Mouse (Mus musculus) lung, embryonic 16.5 days (tissue): Measurements from ENCODE around the gene Pdcd1. TPM values are rescaled to one million over a fixed set of nuclear protein-coding genes. Genes with fewer than 3 reads are reported as not detected.
"Not testable (repeated sequence)": the region's sequence is repeated elsewhere in the genome, so short reads cannot be mapped to it uniquely, and the experiment has no call there.

Experiments used
- ATAC-seq: fragments of 200-750 bp; cut with Nextera tagmentation; 2 replicates; pipeline ENCODE4 v1.8.0; 2017; ENCODE audit warnings: low read depth, mild to moderate bottlenecking, moderate library complexity
- H3K27ac ChIP-seq: fragments of 300-500 bp; sonication (generic); 2 replicates; pipeline ENCODE4 v1.5.1; 2014; ENCODE audit warnings: mild to moderate bottlenecking, control low read depth, low read length
- H3K27me3 ChIP-seq: fragments of 300-500 bp; sonication (generic); 2 replicates; pipeline ENCODE4 v1.6.1; 2014; ENCODE audit warnings: low read depth, low read length, mixed read lengths; ENCODE audit not compliant: control insufficient read depth, insufficient read depth
- H3K36me3 ChIP-seq: fragments of 300-500 bp; sonication (generic); 2 replicates; pipeline ENCODE4 v1.6.1; 2014; ENCODE audit warnings: low read length; ENCODE audit not compliant: control insufficient read depth, insufficient read depth
- H3K4me1 ChIP-seq: fragments of 300-500 bp; sonication (generic); replicated peaks from 2 replicates; pipeline ENCODE4 v1.6.1; 2014; ENCODE audit warnings: low read length, mixed read lengths; ENCODE audit not compliant: control insufficient read depth, insufficient read depth
- H3K4me2 ChIP-seq: fragments of 300-500 bp; sonication (generic); 2 replicates; pipeline ENCODE4 v1.6.1; 2014; ENCODE audit warnings: low read depth, low read length, control low read depth
- H3K4me3 ChIP-seq: fragments of 300-500 bp; sonication (generic); 2 replicates; pipeline ENCODE4 v1.5.1; 2014; ENCODE audit warnings: mild to moderate bottlenecking, low read length, control low read depth
- H3K9ac ChIP-seq: fragments of 300-500 bp; sonication (generic); 2 replicates; pipeline ENCODE4 v1.6.1; 2014; ENCODE audit warnings: low read length, control low read depth
- H3K9me3 ChIP-seq: fragments of 300-500 bp; sonication (generic); 2 replicates; pipeline ENCODE4 v1.6.1; 2016; ENCODE audit warnings: low read length; ENCODE audit not compliant: control insufficient read depth
- WGBS: fragments of 180-500 bp; shearing (Covaris S2); extraction: QIAGEN DNeasy Blood & Tissue Kit; methylation state at CpG from one replicate; pipeline ENCODE4 v1.1.7; 2014; 5-methylcytosine and 5-hydroxymethylcytosine counted together
- polyA plus RNA-seq: library from polyadenylated mRNA; unstranded; fragments of >200 nt; fragmentation: Nextera tagmentation; extraction: Ambion mirVana; gene quantifications from 2 replicates; pipeline ENCODE4 v1.2.1, GENCODE M21; 2015

Pdcd1 gene
- polyA plus RNA-seq, 1 experiment from 2014 or later, result 0.30 TPM

DNA sequence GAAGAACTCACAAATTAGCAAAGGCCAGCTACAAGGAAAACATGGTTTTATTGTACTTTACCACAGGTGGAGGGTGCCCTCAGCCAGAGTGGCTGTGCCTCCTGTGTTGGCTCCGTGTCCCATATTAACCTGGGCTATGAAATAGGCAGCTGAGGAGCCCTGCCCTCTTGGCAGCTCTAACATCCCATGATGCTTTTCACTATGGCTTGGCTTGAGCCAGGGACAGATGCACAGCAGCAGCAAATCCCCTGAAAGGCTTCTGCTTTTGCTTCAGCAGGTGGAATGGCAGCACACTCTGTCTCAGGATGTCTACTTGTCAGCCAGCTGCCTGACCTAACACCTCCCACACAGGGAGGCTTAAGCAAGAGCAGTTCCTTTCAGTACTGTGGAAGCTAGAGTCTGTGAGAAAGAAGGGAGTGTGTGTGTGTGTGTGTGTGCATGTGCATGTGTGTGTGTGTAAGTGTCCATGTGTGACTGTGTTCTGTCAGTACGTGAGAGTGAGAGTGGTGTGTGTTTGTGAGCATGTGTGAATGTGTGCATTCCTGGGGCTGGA lies 46.3 kb downstream of the Pdcd1 start:
- 54% methylated on average over 2 of the region's 2 CpGs for WGBS
- not testable (repeated sequence) for H3K4me1 ChIP-seq, H3K4me3 ChIP-seq, H3K9me3 ChIP-seq, H3K9ac ChIP-seq, H3K36me3 ChIP-seq, H3K27me3 ChIP-seq, H3K4me2 ChIP-seq, H3K27ac ChIP-seq, ATAC-seq

- Histone ChIP-seq H3K27me3 (no peaks in the 10 kb centered on the region), H3K4me3 (no peak overlapping the region), H3K9me3 (no peaks in the 10 kb centered on the region), H3K36me3 (no peaks in the 10 kb centered on the region), H3K27ac (no peak overlapping the region), H3K4me1 (no peaks in the 10 kb centered on the region), H3K4me2 (no peak overlapping the region), H3K9ac (no peak overlapping the region)
- ATAC-seq, result no peak
- 82% methylated on average over 2 of the region's 2 CpGs for WGBS
These were observed 51.3 kb downstream of the Pdcd1 start for GRCm38 (mm10) chr1:94001023-94001422.

- not testable (repeated sequence) for H3K4me1 ChIP-seq, H3K4me3 ChIP-seq
- 66% methylated on average over 3 of the region's 3 CpGs for WGBS
These were observed 60.9 kb downstream of the Pdcd1 start for GRCm38 (mm10) chr1:93991491-93991890.

DNA sequence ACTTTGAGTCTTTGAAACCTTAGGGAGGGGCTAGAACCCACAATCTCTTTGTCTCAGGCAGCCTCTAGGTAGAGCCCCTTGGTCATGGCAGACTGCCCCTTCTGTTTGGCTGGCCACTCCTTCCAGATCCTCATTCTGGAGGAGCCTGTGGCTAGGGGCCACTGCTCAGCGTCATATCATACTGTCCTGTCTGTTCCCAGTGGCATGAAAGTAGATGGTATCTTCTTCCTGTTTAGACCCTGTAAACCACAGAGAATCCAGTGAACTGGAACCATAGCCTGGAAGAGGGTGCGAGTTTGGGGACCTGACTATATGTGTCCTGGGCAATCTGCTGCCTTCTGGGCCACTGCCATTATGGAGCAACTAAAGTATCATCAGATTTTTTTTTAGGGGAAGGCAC lies 61.3 kb downstream of the Pdcd1 start:
- WGBS, result 56% methylated on average over 2 of the region's 2 CpGs
- not testable (repeated sequence) for ATAC-seq

More at GRCm38 (mm10) chr1:93991491-93991890, 60.9 kb downstream of the Pdcd1 start:
- not testable (repeated sequence) for ATAC-seq, H3K4me2 ChIP-seq, H3K9me3 ChIP-seq, H3K9ac ChIP-seq, H3K27ac ChIP-seq, H3K36me3 ChIP-seq, H3K27me3 ChIP-seq

DNA sequence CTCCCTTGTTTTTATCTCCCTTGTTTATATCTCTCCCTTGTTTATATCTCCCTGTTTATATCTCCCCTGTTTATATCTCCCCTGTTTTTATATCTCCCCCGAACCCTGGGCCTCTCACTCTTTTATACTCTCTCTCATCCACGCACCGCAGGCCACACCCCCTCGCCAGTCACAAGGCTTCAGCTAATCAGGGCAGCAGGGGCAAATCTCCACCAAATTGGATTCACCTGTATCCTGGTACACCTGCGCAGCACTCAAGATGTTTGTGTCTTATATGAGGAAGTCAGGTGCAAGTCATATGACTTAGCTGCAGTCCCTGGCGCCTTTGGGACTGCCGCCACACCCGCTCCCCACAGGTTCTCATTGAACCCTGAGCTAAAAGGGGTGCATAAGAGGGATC lies 62.1 kb downstream of the Pdcd1 start, which contains the start of gene Gal3st2c:
Gene Gal3st2c, plus strand, starts transcription at position 301 of the 400 bp plus-strand sequence.
- H3K9ac ChIP-seq, H3K4me2 ChIP-seq, H3K4me1 ChIP-seq, H3K36me3 ChIP-seq, H3K4me3 ChIP-seq, ATAC-seq, H3K9me3 ChIP-seq, H3K27ac ChIP-seq, H3K27me3 ChIP-seq: not testable (repeated sequence)
- 77% methylated on average over 7 of the region's 8 CpGs for WGBS

More for the DNA sequence above, 61.3 kb downstream of the Pdcd1 start:
- H3K4me3 ChIP-seq, H3K9ac ChIP-seq, H3K27ac ChIP-seq, H3K4me1 ChIP-seq, H3K4me2 ChIP-seq, H3K36me3 ChIP-seq, H3K9me3 ChIP-seq, H3K27me3 ChIP-seq: not testable (repeated sequence)

DNA sequence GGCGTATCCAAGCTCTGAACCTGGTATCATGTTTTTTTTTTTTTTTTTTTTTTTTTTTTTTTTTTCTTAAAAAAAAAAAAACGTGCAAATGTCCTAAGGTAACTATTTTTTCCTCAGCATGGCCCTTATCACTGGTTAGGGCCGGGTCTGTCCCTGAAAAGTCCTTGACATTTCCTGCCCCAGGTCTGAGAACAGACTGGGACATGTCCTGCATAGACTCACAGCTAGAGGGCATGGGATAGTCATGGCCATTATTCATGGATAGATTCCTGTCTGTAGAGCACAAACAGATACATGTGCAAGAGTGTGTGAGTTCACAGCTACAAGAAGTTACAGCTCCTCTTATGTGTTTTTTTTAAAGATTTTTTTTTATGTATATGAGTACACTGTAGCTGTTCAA lies 63.6 kb downstream of the Pdcd1 start:
- H3K9ac ChIP-seq, result no peak overlapping the region
- 55% methylated on average over 3 of the region's 3 CpGs for WGBS

More for the DNA sequence above, 63.6 kb downstream of the Pdcd1 start:
- Histone ChIP-seq H3K27me3 (no peaks in the 10 kb centered on the region), H3K36me3 (no peaks in the 10 kb centered on the region), H3K4me1 (no peaks in the 10 kb centered on the region), H3K9me3 (no peaks in the 10 kb centered on the region), H3K27ac (no peak overlapping the region), H3K4me3 (no peak overlapping the region), H3K4me2 (no peak overlapping the region)
- no peak for ATAC-seq

Other genes with a start within 250 kb of the Pdcd1 start
- 20.1 and 21.1 TPM in 2 replicates for gene Ing5, start 248.6 kb downstream of the Pdcd1 start, polyA plus RNA-seq
- 15.4 and 17.2 TPM in 2 replicates for gene D2hgdh, start 227.6 kb downstream of the Pdcd1 start, polyA plus RNA-seq
- 0.11 and 0.16 TPM in 2 replicates for gene Gal3st2, start 191.2 kb downstream of the Pdcd1 start, polyA plus RNA-seq
- gene Gal3st2b, start 134.2 kb downstream of the Pdcd1 start, polyA plus RNA-seq, result not detected in 2 replicates
- not detected in 2 replicates for gene Gal3st2c, start 62.0 kb downstream of the Pdcd1 start, polyA plus RNA-seq
- gene Neu4, start 32.1 kb downstream of the Pdcd1 start, polyA plus RNA-seq, result not detected in 2 replicates